Mouse (Mus musculus) layer of hippocampus, adult 11-12 months (tissue): ENCODE data around the gene Cacna1s.

Experiments used
- DNase-seq: peaks from one replicate; pipeline ENCODE4 v3.0.0; 2022; ENCODE audit warnings: low spot score

Gene Cacna1s

GRCm38 (mm10) chr1:136138191-136138830 is 85.8 kb downstream of the Cacna1s start:
- no peak for DNase-seq

DNA sequence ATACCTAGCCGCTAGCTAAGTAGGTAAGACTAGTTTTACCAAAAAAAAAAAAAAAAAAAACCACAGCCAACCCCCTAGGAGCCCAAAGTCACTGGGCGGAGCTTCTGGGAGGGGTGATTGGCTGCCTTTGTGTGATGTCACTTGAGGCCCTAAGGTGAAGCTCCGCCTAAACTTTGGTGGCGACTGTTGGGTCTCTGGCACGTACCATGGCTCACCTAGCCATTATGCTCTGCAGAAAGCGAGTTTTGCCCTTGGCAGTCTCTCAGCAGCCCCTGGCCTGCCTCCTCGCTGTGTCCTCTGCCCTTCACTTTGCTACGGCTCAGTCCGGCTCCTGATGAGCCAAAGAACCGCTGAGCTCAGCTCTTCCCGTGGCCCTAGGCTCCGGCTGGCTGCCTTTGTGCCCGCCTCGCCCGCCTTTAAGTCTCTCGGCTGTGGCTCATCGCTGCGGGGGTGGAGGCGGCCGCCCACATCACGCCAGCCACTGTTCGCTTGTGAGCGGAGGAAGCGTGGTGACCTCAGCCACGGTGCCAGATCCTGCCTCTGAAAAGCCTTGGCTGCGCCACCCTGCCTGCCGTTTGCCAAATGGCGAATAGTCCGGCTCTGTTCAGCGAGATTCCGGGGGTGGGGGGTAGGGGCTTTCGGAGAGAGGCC is 87.6 kb downstream of the Cacna1s start:
- DNase-seq, result peak; percentile 88

- DNase-seq, result peak; percentile 80
These were observed 88.8 kb downstream of the Cacna1s start for GRCm38 (mm10) chr1:136141176-136141950.

- peak; percentile 81 for DNase-seq
These were observed 89.8 kb downstream of the Cacna1s start for GRCm38 (mm10) chr1:136142336-136142735.

GRCm38 (mm10) chr1:136143514-136143913 is 91.0 kb downstream of the Cacna1s start:
- DNase-seq, result peak; percentile 65

GRCm38 (mm10) chr1:136149702-136150101 is 97.2 kb downstream of the Cacna1s start:
- DNase-seq, result no peak

DNA sequence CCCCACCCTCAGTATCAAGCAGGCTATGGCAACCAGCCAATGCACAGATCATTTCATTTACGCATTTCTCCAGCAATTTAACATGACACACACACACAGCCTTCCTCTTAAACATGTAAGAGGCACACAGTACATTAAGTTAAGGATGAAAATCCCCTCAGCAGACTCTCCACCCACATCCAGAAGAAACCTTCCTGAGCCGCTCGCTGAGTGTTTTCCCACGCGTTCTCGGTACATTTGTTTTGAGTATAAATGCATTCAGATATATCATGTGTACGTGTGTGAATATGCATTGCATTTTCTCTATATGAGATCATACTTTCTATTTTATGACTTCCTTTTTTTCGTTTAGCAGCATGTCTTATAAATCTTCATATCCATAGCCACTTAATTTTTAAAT is 98.8 kb downstream of the Cacna1s start:
- no peak for DNase-seq

DNA sequence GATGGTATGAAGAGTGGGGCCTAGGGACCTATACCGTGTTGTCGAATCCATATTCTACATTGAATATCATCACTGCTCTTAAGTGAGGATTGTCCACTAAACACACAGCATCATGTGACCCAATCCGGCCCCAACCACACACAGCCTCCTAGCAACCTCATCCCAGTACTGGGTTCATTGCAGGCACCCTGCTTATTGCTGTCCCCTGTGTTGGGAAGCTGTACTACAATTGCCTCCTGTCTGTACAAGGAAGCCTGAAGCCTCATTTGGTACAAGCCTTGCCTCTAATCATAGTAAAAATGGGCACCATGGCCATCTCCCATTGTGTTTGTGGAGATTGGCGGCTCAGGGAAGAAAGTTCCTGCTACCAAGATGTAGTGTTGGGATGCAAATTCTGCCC is 103.8 kb downstream of the Cacna1s start:
- DNase-seq, result no peak

DNA sequence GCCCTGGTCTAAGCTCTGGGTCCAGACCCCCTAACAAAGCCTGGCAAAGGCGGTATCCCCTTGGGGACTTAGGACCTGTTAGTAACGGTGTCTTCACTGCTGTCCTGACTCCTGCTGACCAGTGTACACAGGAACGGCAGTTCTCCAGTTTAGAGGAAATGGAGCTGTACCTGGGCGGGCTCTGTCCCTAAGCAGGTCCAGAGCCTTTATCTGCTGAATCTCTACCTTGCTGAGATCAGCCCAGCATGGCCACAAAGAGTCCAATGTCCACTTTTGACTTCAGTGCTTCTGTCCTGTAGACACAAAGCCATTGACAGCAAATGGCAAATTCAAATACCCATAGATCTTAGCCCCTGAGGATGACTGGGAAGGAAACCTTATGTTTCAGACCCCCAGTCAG is 104.4 kb downstream of the Cacna1s start:
- no peak for DNase-seq

- no peak for DNase-seq
These were observed 107.3 kb downstream of the Cacna1s start for GRCm38 (mm10) chr1:136159830-136160229.

DNA sequence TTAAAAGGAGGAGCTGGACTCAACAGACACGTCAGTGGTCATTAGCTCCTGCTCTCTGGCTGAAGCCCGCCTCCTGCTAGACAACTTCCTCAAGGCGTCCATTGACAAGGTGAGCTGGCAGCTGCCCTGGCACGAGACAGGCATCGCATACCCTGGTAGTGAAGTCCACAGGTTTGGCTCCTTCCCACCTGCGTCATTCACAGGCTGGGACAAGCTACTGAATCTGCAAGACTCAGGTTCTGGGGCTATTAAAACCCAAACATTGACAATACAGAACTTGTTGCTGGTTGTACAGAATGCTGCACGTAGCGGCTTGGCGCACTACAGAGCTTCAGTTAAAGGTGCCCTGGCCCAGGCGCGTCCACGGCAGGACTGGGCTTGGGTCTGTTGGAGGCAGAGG is 107.7 kb downstream of the Cacna1s start:
- DNase-seq, result no peak

GRCm38 (mm10) chr1:136160930-136161329 is 108.4 kb downstream of the Cacna1s start:
- no peak for DNase-seq

GRCm38 (mm10) chr1:136161333-136161921 is 108.9 kb downstream of the Cacna1s start:
- no peak for DNase-seq

GRCm38 (mm10) chr1:136165436-136165835 is 112.9 kb downstream of the Cacna1s start:
- no peak for DNase-seq

GRCm38 (mm10) chr1:136167657-136168056 is 115.1 kb downstream of the Cacna1s start:
- peak; percentile 56 for DNase-seq
